Mouse (Mus musculus) cortical plate, adult 2 months (tissue): ENCODE data around the gene Itga6.

ENCODE experiments used
- CTCF ChIP-seq: fragments of 200-500 bp; IDR thresholded peaks from 2 replicates; pipeline ENCODE4 v1.5.1; 2011; ENCODE audit warnings: mild to moderate bottlenecking, control low read depth, low read length; ENCODE audit not compliant: insufficient read depth; ENCODE audit errors: extremely low read depth
- POLR2A ChIP-seq: fragments of 200-500 bp; IDR thresholded peaks from 2 replicates; pipeline ENCODE4 v1.6.1; 2011; ENCODE audit warnings: mild to moderate bottlenecking, low read length, control low read depth; ENCODE audit not compliant: insufficient read depth; ENCODE audit errors: extremely low read depth

- TF ChIP-seq CTCF (no peak), POLR2A (no peak)
Observed at GRCm38 (mm10) chr2:71701341-71701740, 44.1 kb upstream of the Itga6 start.
